In genomic region chr19:22249076-22249475, GRCm38 (mm10) we compare ENCODE assay signal across 21 mouse cellular contexts.
DNase-seq lines count a peak whose midpoint lies in the region; ATAC-seq and TF ChIP-seq lines count a peak whose summit lies in the region.
"Had no signal": no experiment of that assay in that cellular context is flagged by ENCODE, and none has a peak within 500 bp of the region (broad histone marks: within the 10 kb centered on the region; RNA-seq: fewer than 3 reads in every experiment).

No protein-coding gene starts in this region.

- no peaks in the 10 kb centered on the region for H3K4me1 ChIP-seq in heart, adult 2 months (ENCODE audit: control insufficient read depth, insufficient read depth, low read length)
- H3K4me1 ChIP-seq: heart, embryonic 10.5 days; midbrain, embryonic 12.5 days had no signal

- H3K9ac ChIP-seq in heart, adult 2 months (ENCODE audit: low read depth, low read length): no peak overlapping the region
- H3K9ac ChIP-seq: midbrain, embryonic 12.5 days had no signal

- TF ChIP-seq EP300 in heart, adult 2 months (IDR thresholded peaks at IDR 0.05; ENCODE audit: insufficient read depth, low read depth, low read length): no peak

- 75% methylated on average over 6 of the region's 6 CpGs for WGBS in heart, adult 2 months

- no peaks in the 10 kb centered on the region for H3K27me3 ChIP-seq in heart, adult 2 months (ENCODE audit: control insufficient read depth, insufficient read depth, low read length)
- H3K27me3 ChIP-seq: midbrain, embryonic 12.5 days had no signal

- DNase-seq in R1 (ENCODE audit: low read depth, low spot score): peak; percentile 9
- DNase-seq in frontal cortex, postnatal 25 days (ENCODE audit: low spot score in 2 of 2): peak; percentile 12 to 22
- DNase-seq in layer of hippocampus, postnatal 25 days (ENCODE audit: extremely low spot score in 1 of 2, low spot score in 1 of 2): peak; percentile 13 to 17
- DNase-seq in right cerebral cortex, postnatal 10 days (ENCODE audit: low spot score in 2 of 2): peak; percentile 38 to 55
- no peak for DNase-seq in liver
- no peak for DNase-seq in heart, adult 2 months
- DNase-seq: adrenal gland, adult 8-10 months; cerebellum, adult 8-10 months; embryo, embryonic 11 days; gastrocnemius, postnatal 25 days; heart, postnatal 36 days; kidney, adult 9 months; kidney, postnatal 4 days; lung, adult 2 months; lung, postnatal 4 days had no signal

- no peak for TF ChIP-seq CTCF in heart, adult 2 months (IDR thresholded peaks at IDR 0.05)

- H3K79me2 ChIP-seq in heart, adult 2 months (replicated peaks; ENCODE audit: control insufficient read depth, insufficient read depth, low read length): no peaks in the 10 kb centered on the region

- TF ChIP-seq POLR2A in heart, adult 2 months (IDR thresholded peaks at IDR 0.05; ENCODE audit: insufficient read depth, low read depth, low read length): no peak

- no peak for ATAC-seq in erythroblast, adult 5-6 weeks (replicated peaks; ENCODE audit: low FRiP score, poor library complexity, severe bottlenecking)
- ATAC-seq: forebrain, embryonic 16.5 days had no signal

- H3K27ac ChIP-seq in heart, adult 2 months: no peak overlapping the region
- H3K27ac ChIP-seq: heart, embryonic 10.5 days; midbrain, embryonic 12.5 days had no signal

- no peak overlapping the region for H3K4me3 ChIP-seq in heart, adult 2 months
- H3K4me3 ChIP-seq: erythroblast, embryonic 14.5 days; heart, embryonic 10.5 days; midbrain, embryonic 12.5 days; myocyte had no signal

- H3K36me3 ChIP-seq in heart, adult 2 months (ENCODE audit: control insufficient read depth, insufficient read depth, low read length): no peaks in the 10 kb centered on the region
- H3K36me3 ChIP-seq: heart, embryonic 10.5 days; midbrain, embryonic 12.5 days had no signal

- intact Hi-C loops in heart, adult 2 months (cut with DNase I): no loop called here

Comparison
In these comparisons a context has a peak if more than half of its experiments do, and no peak if none do; other contexts are left out.
1. DNase-seq: peak in R1 (single experiment), frontal cortex, postnatal 25 days (2 of 2), layer of hippocampus, postnatal 25 days (2 of 2) and right cerebral cortex, postnatal 10 days (2 of 2); none in liver (single experiment) and heart, adult 2 months (0 of 2).